Mouse (Mus musculus) gastrocnemius, postnatal 14 days (tissue): ENCODE results near the gene Srprb. TPM values are rescaled to one million over a fixed set of nuclear protein-coding genes. Genes with fewer than 3 reads are reported as not detected.
A peak's percentile ranks its signal among the peaks of the same experiment; 100 is the strongest.

Source experiments
- DNase-seq: peaks from one replicate; pipeline ENCODE4 v3.0.0; 2021; ENCODE audit warnings: mixed read lengths
- intact Hi-C: fragments of 180-260 bp; cut with DNase I; formaldehyde crosslinking; loops from one replicate; pipeline ENCODE4 v1.15.1; 2025; ENCODE audit warnings: low total_unique reads
- long read RNA-seq, 2 experiments: library from polyadenylated mRNA; stranded (forward); transcript quantifications; one replicate each; pipeline ENCODE4 v2.0.0; 2021
- total RNA-seq, 2 experiments: library from RNA; stranded (reverse); gene quantifications; 2 replicates each; pipeline ENCODE4 v1.2.3; 2021

The Srprb gene
- 10 to 100 TPM; 13.8 to 16.6 TPM for total RNA-seq
- long read RNA-seq, experiment 1, transcript Srprb-201 (7 exons, 3,064 nt): major isoform, 19 of 21 reads
- long read RNA-seq, experiment 1, partial matches to known transcripts: 0 of 21 reads
- long read RNA-seq, experiment 1, other reads (novel, unspliced or antisense): 2 of 21 reads
- long read RNA-seq, experiment 2, transcript Srprb-201 (7 exons, 3,064 nt): major isoform, 19 of 23 reads
- long read RNA-seq, experiment 2, partial matches to known transcripts: 0 of 23 reads
- long read RNA-seq, experiment 2, other reads (novel, unspliced or antisense): 4 of 23 reads

DNA sequence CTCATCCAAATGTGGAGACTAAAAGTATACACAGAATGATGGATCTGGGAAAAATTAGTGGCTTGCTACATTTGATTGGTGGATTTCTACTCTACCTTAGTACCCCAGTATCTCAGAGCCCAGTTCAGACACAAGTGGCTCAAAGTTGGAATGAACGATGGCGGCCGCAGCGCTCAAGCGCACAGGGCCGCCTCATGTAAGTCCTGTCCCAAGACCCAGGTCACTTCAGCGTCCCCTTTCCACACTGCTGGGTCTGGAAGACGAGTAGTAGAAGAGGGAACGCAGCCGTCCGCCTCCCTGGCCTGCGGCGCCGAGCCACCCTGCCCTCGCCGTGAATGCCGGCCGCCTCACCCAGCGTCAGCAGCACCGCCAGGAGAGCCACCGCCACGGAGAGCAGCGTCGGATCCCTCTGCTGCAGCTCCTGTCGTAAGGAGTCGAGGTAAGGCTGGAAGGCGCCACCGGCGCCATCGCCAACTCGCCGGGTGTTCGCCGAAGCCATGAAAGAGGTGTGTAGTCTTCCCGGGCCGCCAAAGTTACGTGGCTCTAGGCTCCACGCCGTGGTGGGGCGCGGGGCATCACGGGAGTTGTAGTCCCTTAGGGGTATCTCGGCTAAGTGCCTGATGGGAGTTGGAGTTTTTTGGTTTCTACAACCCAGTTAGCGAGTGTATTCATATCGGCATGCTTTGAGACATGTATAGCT is at the start of gene Srprb:
Srprb (minus strand) TSS at position 577 of the 700 bp plus-strand sequence.
- intact Hi-C loops: no loop called here
- DNase-seq: peak; percentile 94

DNA sequence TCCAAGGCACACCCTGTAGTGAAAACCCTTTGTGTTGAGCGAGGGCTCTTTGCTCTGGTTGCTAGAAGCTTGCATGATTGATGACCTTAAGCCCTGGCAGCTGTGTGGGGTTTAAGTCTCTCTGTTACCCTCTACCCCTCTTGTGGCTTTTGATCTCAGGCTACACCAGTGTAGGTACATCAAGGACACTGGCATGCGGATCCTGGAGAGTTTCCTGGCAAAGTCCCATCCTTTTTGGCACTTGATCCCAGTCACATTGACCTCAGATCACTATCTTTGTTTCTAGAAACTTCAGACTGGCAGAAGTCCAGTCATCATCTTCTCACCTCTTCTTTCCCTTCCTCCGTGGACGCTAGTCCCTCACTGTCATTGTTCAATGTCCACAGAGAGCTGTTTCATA is 46.7 kb upstream of the Srprb start:
- no peak for DNase-seq
- intact Hi-C loops: no loop called here

DNA sequence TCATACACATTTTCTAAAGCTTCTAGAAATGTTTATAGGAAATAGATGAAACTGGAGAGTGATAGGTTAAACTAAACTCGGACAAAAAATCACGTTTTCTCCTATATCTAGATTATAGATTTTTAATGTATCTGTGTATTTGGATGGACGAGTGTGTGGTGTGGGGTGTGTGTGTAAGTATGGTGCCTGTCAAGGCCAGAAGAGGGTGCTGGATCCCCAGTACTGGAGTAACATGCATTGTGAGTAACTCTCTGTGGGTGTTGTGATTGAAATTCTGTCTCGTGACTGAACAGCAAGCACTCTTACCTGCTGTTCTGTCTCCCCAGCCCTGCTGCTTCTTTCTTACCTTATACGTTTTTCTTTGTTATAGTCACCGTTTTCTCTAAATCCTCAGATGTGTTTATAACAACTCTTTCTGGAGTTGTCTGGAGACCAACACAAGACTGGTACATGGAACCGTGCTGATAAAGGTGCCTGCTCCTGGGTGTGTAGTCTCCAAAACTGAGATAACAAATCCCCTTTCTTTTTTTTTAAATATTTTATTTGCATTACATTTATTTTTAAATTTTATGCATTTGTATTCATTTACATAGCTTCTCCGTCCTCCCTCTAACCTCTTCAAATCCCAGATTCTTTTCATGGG is 44.7 kb upstream of the Srprb start:
- intact Hi-C loops: no loop called here
- DNase-seq: no peak

DNA sequence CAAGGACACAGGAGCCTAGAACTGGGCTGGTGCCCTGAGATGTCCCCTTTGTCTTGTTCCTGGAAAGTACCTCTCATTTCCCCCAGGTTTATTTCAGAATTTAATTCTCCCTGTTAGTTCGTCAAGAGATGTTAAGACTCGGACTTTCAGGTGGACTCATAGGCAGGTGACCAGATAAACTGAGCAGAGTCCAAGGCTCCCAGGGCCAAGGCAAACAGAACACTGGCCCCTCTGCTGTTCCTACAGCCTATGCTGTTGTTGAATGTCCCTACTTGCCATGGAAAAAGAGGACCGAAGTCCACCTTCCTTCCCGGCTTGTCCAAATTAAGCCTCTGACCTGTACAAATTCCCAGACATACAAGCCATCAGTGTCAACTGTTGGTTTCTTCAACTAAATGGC is 41.7 kb upstream of the Srprb start:
- intact Hi-C loops: no loop called here
- DNase-seq: no peak

DNA sequence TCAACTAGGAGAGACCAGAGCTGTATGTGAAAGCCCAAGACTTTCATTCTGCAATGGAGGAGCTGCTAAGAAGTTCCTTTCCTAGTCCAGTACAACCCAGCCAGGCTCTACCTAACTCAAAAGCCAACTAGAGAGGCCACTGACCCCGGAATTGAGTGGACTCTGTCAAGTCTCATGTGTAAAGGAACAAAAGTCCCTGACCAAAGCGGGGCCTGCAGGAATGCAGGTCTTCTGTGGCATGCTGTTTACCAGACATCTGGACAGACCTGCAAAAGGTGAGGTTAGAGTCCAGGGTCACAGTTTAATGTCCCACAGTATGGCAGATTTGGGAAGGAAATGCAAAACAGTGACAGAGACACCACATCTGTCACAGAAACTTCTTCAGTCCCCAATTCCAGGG is 39.3 kb upstream of the Srprb start:
- no peak for DNase-seq
- intact Hi-C loops: no loop called here

DNA sequence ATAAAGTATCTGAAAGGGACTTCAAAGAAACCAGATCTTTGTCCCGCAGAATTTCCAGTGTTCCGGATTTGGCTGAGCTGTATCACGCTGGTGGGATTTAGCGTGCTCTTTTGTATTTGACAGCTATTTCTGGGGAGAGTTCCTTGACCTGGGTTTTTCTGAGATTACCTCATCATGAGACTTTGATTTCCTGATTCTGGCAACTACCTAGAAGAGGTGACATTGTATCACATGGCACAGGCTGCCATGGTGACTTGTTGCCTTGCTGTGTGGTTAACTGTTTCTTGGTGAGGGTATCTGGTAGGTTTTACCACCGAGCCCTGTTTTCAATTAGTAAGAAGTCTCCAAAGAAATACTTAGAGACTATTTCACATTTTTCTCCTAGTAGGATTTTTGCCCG is 37.5 kb upstream of the Srprb start:
- DNase-seq: no peak
- intact Hi-C loops: no loop called here

DNA sequence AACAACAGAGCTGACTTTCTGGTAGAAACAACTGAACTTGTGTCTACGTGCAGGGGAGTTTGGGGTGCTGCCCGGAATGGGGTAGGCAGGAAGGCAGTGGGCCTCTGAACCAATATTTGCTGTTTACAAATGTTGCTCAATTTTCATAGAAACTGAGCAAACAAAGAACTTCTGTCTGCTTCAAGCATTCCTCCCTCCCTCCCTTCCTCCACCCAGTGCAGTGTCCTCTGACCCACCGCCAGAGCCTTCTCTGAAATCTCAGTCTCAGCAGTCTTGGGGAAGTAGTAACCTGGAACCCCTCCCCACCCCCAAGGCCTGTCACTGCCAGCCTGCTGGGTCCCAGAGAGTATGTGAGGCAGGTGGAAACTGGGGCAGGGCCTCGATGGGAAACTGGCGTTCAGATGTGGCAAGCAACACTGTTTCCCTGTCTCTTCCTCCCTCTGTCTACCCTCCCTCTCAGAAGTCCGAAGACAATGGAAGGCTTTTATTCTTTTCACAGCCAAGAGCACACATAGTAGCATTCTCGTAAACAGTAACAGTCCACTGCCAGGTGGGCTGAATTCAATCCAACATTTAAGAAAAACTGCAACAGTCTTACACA is 32.7 kb upstream of the Srprb start:
- DNase-seq: no peak
- intact Hi-C loops: no loop called here

DNA sequence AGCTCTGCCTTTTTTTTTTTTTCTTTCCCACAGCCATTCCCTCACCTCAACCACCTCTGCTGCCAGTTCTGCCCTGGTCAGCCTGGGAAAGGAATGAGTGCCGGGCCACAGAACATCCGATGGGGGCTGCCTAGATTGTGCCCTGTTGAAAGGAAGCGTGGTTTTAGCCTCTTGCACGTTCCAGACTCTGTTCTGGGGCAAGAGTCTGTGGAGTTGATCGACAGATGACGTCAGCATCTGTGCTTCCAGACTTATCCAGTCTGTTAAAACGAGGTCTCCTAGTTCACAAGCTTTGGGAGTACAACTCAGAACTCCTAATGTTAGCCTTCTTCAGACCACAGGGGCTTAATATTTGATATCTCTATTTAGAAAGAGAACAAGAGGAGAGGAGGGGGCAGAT is 32.1 kb upstream of the Srprb start:
- DNase-seq: no peak
- intact Hi-C loops: no loop called here

DNA sequence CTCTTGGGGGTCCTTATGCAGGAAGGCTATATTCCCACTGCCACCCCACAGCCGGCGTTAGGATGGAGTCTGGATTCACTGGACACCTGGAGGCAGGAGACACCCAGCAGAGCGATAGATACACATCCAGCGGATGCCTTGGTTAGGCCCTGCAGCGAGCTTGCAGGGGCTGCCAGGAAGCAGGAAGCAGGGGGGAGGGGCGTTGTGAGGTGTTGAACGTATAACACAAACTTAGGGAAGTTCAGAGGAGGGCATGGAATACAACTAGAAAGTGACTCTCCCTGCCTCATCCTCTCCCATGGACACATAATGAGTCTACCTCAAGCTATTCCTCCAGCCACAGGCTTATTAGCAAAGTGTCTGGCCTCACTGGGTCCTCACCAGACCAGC is 31.1 kb upstream of the Srprb start:
- intact Hi-C loops: no loop called here

DNA sequence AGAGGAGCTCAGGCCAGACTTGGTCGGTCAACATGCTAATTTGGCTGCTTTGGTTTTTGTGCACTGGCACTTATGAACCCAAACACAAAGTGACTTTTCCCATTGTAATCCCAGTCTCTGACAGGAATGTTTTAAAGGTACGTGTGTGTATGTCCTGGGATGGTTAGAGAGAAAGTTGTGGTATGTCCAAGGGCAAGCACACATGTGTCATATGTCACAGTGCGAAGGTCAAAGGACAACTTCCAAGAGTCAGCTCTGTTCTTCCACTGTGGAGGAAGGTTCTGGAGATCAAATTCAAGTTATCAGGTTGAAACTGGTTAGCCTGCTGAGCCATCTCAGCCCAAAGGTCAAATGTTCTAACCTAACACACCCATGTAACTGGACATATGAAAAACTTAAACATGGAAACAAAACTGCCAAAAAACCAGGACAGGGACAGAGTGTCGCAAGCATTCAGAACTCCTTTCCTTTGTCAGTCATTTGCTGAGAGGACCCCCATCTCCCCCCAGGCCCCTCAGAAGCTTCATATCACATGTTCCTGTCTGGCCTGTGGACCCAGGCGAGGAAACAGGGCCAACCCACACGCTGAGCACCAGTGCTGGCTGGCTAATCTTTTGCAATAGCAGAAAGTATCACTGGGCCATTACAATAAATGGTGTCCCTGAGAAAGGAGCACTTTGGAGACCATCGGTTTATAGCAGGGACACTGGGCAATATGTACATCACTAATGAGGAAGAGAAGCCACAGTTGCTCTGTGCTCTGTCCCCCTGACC is 30.5 kb upstream of the Srprb start:
- no peak for DNase-seq

More for the DNA sequence above, 31.1 kb upstream of the Srprb start:
- DNase-seq: no peak

DNA sequence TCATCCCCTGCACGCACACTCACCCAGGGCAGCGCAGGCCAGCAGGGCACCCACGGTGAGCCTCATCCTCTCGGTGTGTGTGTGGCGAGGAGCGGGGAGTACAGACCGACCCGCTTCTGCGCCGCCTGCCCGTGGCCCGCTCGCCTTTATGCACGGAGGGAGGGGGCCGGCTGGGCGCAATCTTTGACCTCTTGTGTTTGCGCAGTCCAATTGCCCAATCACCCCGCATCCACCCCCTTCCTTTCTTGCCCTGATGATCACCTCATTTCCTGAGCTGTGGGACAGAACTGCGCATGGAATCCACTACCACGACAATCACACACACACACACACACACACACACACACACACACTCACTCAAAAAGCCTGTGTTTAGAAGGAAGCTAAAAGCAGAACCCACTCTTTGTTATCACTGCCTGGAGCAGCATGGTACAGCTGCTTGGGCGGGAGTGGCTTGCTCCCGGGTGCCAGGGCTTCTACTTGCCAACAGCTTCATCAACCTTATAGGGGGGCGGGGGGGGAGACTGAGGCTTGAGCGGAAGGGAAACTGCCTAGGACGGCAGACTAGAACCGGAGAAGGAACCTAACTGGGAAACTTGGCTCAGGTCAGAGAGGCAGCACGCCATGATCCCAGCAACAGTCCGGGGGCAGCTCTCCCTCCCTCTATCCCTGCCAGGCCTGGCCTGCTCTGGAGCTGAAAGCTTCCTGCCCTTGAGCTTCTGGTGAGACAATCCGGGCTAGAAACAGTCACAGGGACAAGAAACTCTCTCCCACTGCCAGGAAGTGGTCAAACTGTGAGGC is 28.4 kb upstream of the Srprb start, which contains the start of the genes Gm20425 and Trf:
Gm20425 (minus strand) TSS at position 157 of the 801 bp plus-strand sequence.
Trf (minus strand) TSS at position 294 of the 801 bp plus-strand sequence.
- DNase-seq: peak; percentile 43

More for the DNA sequence above, 30.5 kb upstream of the Srprb start:
- intact Hi-C loops: no loop called here

DNA sequence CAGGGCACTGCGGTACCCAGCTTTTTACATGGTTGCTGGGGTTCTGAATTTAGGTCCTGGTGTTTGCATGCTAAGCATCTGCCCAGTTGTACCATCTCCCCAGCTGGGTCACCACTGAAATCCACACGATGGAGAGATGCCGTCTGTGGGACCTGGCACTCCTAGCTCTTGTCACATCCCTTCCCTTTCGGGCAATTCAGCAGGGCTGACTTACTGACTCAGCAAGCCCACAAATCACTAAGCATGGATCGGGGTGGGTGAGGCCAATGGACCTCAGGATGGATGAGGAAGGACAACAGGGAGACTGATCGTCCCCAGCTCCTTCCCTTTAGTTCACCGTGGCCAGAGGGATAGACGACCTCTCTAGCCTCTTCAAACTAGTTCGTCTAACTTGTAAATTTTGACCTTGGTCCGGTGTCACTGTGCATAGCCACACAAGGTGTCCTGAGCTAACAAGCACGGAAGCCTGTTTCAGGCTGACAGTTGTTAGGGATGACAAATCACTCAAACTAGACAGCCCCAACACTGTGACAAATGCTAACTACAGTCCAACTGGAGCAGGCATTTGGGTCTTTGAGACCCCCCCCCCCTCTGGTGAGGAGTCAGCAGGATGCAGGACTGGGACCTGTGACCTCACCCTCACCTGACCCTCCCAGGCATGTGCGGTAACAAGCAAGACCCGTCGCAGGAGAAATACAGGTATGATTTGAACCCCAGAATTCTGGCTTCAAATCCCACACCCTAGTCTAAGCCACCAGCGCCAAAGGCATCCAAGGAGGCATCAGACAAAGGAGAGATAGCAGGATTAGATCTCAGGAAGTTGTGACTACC is 27.3 kb upstream of the Srprb start:
- no peak for DNase-seq
- intact Hi-C loops: loop anchor here (5.0 kb wide), 1 partner anchor 73 kb away; no protein-coding TSS in a partner anchor

More for the DNA sequence above, 28.4 kb upstream of the Srprb start, which contains the start of the genes Gm20425 and Trf:
- intact Hi-C loops: no loop called here

DNA sequence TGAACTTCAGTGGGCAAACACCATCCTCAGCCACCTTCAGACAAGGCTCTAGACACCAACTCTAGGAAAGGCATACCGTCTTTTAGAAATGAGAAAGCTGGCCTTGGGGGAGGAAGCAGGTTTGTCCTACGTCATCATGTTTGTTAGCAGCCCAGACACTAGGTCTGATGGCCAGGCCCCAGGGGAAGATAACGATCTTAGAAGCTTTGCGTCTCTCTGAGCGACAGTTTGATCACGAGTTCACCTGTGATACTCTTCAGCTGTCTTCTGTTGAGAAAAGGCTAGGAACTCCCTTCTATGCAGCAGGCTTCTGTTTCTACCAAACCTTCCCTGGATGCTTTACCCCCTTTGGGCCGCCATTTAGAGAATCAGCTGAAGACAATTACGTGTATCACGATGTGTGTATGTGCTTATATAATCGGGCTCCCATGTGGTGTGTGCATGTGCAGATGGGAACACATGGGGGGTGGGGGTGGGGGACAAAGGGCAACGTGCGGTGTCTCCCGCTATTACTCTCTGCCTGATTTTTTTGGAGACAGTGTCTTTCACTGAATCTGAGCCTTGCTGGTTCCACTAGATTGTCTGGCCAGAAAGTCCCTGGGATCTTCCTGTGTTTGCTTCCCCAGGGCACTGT is 26.6 kb upstream of the Srprb start:
- intact Hi-C loops: loop anchor here (5.0 kb wide), 1 partner anchor 74 kb away; no protein-coding TSS in a partner anchor
- DNase-seq: no peak

DNA sequence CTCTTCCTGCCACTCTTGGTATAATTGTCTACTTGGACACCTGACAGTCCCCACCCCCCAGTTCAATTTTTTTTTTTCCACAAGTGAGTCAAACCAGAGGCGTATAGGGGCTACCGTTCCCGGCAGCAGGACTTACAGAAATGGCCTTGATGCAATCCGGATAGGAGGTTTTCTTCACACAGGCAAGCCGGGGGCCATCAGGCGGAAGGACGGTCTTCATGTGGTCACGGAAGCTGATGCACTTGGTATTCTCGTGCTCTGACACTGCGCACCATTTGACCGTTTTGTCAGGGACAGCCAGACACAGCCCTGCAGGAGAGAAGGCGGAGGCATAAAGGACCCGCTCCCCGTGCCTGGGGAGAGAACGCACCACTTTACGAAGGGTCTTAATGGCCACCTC is 25.8 kb upstream of the Srprb start:
- no peak for DNase-seq
- intact Hi-C loops: loop anchor here (5.0 kb wide), 1 partner anchor 75 kb away; no protein-coding TSS in a partner anchor

DNA sequence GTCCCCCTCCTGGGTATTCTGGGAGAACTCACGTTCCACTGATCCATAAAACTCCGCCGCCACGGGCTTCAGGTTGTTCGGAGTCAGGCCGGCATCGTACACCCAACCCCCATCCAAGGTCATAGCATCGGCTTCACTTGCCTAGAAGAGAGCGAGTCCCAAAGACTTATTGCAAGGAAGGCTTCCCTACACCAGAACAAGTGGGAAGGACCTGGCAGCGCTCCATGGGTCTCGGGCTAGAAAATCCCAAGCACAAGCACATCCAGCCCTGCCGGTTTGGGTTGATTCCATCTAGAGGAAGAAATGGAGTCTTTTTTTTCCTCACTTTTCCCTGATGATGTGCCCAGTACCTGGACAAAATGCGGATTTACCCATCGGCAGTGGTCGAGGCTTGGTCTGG is 24.9 kb upstream of the Srprb start:
- intact Hi-C loops: loop anchor here (5.0 kb wide), 1 partner anchor 75 kb away; no protein-coding TSS in a partner anchor
- DNase-seq: no peak

DNA sequence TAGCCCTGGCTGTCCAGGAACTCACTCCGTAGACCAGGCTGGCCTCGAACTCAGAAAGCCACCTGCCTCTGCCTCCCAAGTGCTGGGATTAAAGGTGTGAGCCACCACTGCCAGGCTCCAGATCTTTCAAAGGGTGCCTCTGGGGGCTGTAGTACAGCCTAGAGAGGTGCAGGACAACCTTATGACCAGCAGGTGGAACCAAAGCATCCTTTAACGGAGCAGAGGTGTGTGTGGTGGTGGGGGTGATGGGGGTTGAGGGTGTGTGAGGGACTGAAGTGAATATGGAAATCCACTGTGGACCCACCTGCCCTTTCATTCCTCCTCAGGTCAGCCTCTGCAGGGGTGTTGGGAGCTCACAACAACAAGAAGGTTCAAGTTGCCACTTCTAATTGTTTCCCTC is 23.5 kb upstream of the Srprb start:
- DNase-seq: no peak
- intact Hi-C loops: loop anchor here (5.0 kb wide), 1 partner anchor 77 kb away; no protein-coding TSS in a partner anchor

DNA sequence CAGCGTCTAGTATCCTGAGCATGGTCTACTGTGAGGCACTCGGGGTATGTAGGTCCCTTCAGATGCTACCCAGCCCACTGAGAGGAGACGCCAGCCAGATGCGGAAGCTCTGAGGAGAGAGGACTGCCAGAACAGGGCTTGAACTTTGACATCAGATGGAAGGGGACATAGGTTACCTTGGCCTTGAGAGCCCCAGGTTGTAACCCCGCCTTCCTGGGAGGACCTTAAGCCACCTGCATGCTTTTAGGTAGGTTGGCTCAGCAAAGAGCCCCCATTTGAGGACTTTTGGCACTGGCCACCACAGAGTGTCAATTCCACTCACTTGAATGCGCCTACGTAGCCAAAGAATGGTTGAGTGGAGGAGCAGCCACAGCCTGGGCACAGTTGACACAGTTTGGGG is 22.8 kb upstream of the Srprb start:
- intact Hi-C loops: loop anchor here (5.0 kb wide), 1 partner anchor 78 kb away; no protein-coding TSS in a partner anchor

More for the DNA sequence above, 22.8 kb upstream of the Srprb start:
- no peak for DNase-seq
